Mouse (Mus musculus) heart, postnatal 0 days (tissue): ENCODE results near the gene Ugt1a8. TPM values are rescaled to one million over a fixed set of nuclear protein-coding genes. Genes with fewer than 3 reads are reported as not detected.

Source experiments
- ATAC-seq: fragments of 200-750 bp; cut with Nextera tagmentation; 2 replicates; pipeline ENCODE4 v1.8.0; 2017; ENCODE audit warnings: low read depth, moderate number of reproducible peaks, moderate library complexity; ENCODE audit not compliant: insufficient read depth
- DNase-seq: peaks from one replicate; pipeline ENCODE4 v3.0.0-alpha.2; 2016; ENCODE audit warnings: low spot score
- H3K27ac ChIP-seq: fragments of 300-500 bp; sonication (generic); 2 replicates; pipeline ENCODE4 v1.5.1; 2014; ENCODE audit warnings: low read depth, mild to moderate bottlenecking
- H3K27me3 ChIP-seq: fragments of 300-500 bp; sonication (generic); 2 replicates; pipeline ENCODE4 v1.6.1; 2014; ENCODE audit warnings: low read length, mixed read lengths; ENCODE audit not compliant: control insufficient read depth, insufficient read depth
- H3K36me3 ChIP-seq: fragments of 300-500 bp; sonication (generic); replicated peaks from 2 replicates; pipeline ENCODE4 v1.6.1; 2014; ENCODE audit warnings: low read length, mixed read lengths; ENCODE audit not compliant: control insufficient read depth, insufficient read depth
- H3K4me1 ChIP-seq: fragments of 300-500 bp; sonication (generic); 2 replicates; pipeline ENCODE4 v1.6.1; 2014; ENCODE audit warnings: antibody characterized with exemption; ENCODE audit not compliant: control insufficient read depth, insufficient read depth
- H3K4me2 ChIP-seq: fragments of 300-500 bp; sonication (generic); 2 replicates; pipeline ENCODE4 v1.6.1; 2014; ENCODE audit warnings: low read depth, mild to moderate bottlenecking, low read length, moderate library complexity
- H3K4me3 ChIP-seq: fragments of 300-500 bp; sonication (generic); 2 replicates; pipeline ENCODE4 v1.5.1; 2014; ENCODE audit warnings: low read depth, low read length
- H3K9ac ChIP-seq: fragments of 300-500 bp; sonication (generic); replicated peaks from 2 replicates; pipeline ENCODE4 v1.6.1; 2014; ENCODE audit warnings: low read depth, low read length, mixed read lengths
- H3K9me3 ChIP-seq: fragments of 300-500 bp; sonication (generic); replicated peaks from 2 replicates; pipeline ENCODE4 v1.6.1; 2016; ENCODE audit warnings: low read length; ENCODE audit not compliant: control insufficient read depth
- CTCF ChIP-seq: IDR thresholded peaks from 2 replicates; pipeline ENCODE4 v1.5.1; 2016; ENCODE audit warnings: antibody characterized with exemption, control low read depth, low read depth
- EP300 ChIP-seq: IDR thresholded peaks from 2 replicates; pipeline ENCODE4 v1.6.1; 2016; ENCODE audit warnings: antibody characterized with exemption, low read depth
- WGBS: fragments of 180-500 bp; shearing (Covaris S2); extraction: QIAGEN DNeasy Blood & Tissue Kit; methylation state at CpG from one replicate; pipeline ENCODE4 v1.1.7; 2014; 5-methylcytosine and 5-hydroxymethylcytosine counted together
- polyA plus RNA-seq: library from polyadenylated mRNA; unstranded; fragments of >200 nt; fragmentation: Nextera tagmentation; extraction: Ambion mirVana; gene quantifications from 2 replicates; pipeline ENCODE4 v1.2.1, GENCODE M21; 2015
- total RNA-seq: library from RNA; depleted of rRNA; stranded (reverse); fragments of >200 nt; gene quantifications from 2 replicates; pipeline ENCODE4 v1.2.3, GENCODE M21; 2014; ENCODE audit warnings: low replicate concordance

Ugt1a8 gene
- total and polyA plus RNA-seq, 2 experiments from 2014 or later = not detected

DNA sequence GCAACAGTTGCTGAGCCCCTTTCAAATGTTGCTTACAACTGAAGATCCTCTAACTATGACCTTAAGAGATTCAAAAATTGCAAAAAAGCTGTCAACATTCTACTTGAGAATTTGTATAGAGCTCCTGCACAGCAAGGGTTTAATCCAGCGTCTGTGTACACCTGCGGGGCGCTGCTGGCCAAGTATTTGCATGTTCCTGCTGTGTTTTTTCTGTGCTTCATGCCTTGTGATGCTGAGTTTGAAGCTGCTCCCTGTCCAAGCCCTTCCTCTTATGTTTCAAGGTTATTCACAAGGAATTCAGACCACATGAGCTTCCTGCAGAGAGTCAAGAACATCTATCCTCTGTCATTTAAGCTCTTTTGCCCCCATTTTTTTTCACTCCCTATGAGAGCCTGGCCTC, 104.5 kb downstream of the Ugt1a8 start:
- TF ChIP-seq CTCF (no peak), EP300 (no peak)
- no peak overlapping the region for H3K4me2 ChIP-seq
- DNase-seq = no peak
- H3K9ac ChIP-seq = no peak overlapping the region
- H3K27me3 ChIP-seq = no peaks in the 10 kb centered on the region
- WGBS = 65% methylated on average over 3 of the region's 3 CpGs
- H3K4me3 ChIP-seq = no peak overlapping the region
- H3K4me1 ChIP-seq = no peaks in the 10 kb centered on the region
- H3K9me3 ChIP-seq = no peaks in the 10 kb centered on the region
- H3K27ac ChIP-seq = no peak overlapping the region
- no peak for ATAC-seq
- no peaks in the 10 kb centered on the region for H3K36me3 ChIP-seq

DNA sequence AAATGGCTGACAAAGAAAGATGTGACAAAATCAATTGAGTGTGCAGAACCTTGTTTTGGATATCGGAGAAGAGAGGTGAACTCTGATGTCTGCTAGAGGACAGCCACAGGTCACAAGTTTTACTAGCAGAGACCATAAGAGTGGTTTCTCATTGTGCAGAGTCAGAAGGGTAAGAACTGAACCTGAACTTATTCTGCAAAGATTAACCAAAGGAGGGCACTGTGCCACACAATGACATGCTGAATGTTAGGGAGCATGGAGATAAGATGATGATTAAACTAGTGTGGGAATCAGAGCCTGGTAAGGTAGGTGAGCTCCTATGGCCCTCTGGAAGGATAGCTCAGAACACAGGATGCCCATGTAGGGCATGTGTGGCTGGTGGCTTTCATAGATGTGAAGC, 108.1 kb downstream of the Ugt1a8 start:
- DNase-seq (no peak), ATAC-seq (no peak)
- no peak overlapping the region for H3K4me3 ChIP-seq
- 83% methylated on average over 1 of the region's 1 CpGs for WGBS
- H3K36me3 ChIP-seq = no peaks in the 10 kb centered on the region
- H3K9ac ChIP-seq = no peak overlapping the region
- H3K27ac ChIP-seq = no peak overlapping the region
- no peaks in the 10 kb centered on the region for H3K9me3 ChIP-seq
- no peak overlapping the region for H3K4me2 ChIP-seq
- no peaks in the 10 kb centered on the region for H3K27me3 ChIP-seq
- no peaks in the 10 kb centered on the region for H3K4me1 ChIP-seq
- no peak for TF ChIP-seq CTCF
- no peak for TF ChIP-seq EP300

DNA sequence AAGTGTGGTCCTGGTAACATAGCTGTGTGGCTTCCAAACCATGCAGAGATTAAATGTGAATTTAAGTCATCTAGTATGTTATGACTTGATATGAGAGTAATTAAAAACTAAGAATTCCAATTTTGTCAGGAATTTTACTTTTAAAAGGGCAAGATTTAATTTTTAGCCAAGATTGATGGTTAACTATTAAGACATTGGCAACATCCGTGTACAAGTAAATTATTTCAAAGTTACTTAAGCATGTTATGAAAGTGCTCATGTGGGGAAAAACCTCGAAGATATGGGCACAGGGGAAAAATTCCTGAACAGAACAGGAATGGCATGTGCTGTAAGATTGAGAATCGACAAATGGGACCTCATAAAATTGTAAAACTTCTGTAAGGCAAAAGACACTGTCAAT, 109.8 kb downstream of the Ugt1a8 start:
- H3K36me3 ChIP-seq = no peaks in the 10 kb centered on the region
- 68% methylated on average over 3 of the region's 3 CpGs for WGBS

DNA sequence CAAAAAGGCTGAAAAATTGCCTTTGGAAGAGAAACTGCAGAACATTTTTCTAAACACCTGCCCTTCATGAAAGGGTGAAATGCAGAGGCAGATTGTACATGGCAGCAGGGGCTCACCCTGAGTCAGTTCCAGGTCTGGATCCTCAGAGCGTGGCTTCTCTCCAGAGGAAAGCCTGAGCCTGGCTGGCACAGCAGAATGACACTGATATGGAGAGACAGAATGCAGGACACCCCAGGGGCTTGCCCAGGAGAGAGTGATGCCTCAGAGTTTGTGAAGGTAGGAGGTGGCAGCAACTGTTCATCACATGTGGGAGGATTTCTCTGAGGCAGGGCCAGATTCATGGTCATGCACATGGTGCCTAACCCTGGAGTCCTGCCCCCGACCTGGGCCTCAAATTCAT, 112.4 kb downstream of the Ugt1a8 start:
- DNase-seq = no peak
- TF ChIP-seq EP300 (no peak), CTCF (no peak)
- ATAC-seq = no peak
- no peak overlapping the region for H3K27ac ChIP-seq
- WGBS = 46% methylated on average over 2 of the region's 2 CpGs
- H3K9ac ChIP-seq = no peak overlapping the region
- no peaks in the 10 kb centered on the region for H3K4me1 ChIP-seq
- H3K36me3 ChIP-seq = no peaks in the 10 kb centered on the region
- H3K4me2 ChIP-seq = no peak overlapping the region
- no peak overlapping the region for H3K4me3 ChIP-seq
- H3K9me3 ChIP-seq = no peaks in the 10 kb centered on the region; the same call in 1 of the 2 replicates
- H3K27me3 ChIP-seq = no peaks in the 10 kb centered on the region

More for the DNA sequence above, 109.8 kb downstream of the Ugt1a8 start:
- no peaks in the 10 kb centered on the region for H3K27me3 ChIP-seq
- no peak overlapping the region for H3K4me2 ChIP-seq
- H3K27ac ChIP-seq = no peak overlapping the region
- DNase-seq (no peak), ATAC-seq (no peak)
- no peak for TF ChIP-seq CTCF
- TF ChIP-seq EP300 = no peak
- no peak overlapping the region for H3K4me3 ChIP-seq
- H3K4me1 ChIP-seq = no peaks in the 10 kb centered on the region
- H3K9me3 ChIP-seq = no peaks in the 10 kb centered on the region
- H3K9ac ChIP-seq = no peak overlapping the region

DNA sequence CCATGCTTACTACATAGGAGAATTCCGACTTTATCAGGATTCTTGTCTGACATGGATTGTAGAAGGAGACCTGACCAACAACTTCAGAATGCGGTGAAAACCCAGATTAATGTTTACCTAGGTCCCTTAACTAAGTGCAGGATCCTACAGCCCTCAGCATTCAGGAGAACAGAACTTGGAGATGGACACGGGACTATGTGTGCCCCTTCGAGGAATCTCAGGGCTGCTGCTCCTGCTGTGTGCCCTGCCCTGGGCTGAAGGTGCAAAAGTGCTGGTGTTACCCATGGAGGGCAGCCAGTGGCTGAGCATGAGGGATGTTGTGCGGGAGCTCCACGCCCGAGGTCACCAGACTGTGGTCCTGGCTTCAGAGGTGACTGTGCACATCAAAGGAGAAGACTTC, 112.8 kb downstream of the Ugt1a8 start, which contains the start of gene Ugt1a2:
Ugt1a2 (plus strand) TSS at position 146 of the 400 bp plus-strand sequence.
- H3K27me3 ChIP-seq = no peaks in the 10 kb centered on the region
- no peak within 1 kb of the TSS for H3K27ac ChIP-seq
- no peak for TF ChIP-seq CTCF
- no peak for TF ChIP-seq EP300
- H3K36me3 ChIP-seq = no peaks in the 10 kb centered on the region
- H3K4me3 ChIP-seq = no peak within 1 kb of the TSS
- H3K4me2 ChIP-seq = no peak within 1 kb of the TSS
- no peak for DNase-seq
- 0 out of 2 replicates have a peak, but pooled peaks cover 4% of the 10 kb centered on the region for H3K4me1 ChIP-seq
- no peaks in the 10 kb centered on the region; the same call in 1 of the 2 replicates for H3K9me3 ChIP-seq
- 69% methylated on average over 7 of the region's 7 CpGs for WGBS
- no peak for ATAC-seq
- no peak within 1 kb of the TSS for H3K9ac ChIP-seq

DNA sequence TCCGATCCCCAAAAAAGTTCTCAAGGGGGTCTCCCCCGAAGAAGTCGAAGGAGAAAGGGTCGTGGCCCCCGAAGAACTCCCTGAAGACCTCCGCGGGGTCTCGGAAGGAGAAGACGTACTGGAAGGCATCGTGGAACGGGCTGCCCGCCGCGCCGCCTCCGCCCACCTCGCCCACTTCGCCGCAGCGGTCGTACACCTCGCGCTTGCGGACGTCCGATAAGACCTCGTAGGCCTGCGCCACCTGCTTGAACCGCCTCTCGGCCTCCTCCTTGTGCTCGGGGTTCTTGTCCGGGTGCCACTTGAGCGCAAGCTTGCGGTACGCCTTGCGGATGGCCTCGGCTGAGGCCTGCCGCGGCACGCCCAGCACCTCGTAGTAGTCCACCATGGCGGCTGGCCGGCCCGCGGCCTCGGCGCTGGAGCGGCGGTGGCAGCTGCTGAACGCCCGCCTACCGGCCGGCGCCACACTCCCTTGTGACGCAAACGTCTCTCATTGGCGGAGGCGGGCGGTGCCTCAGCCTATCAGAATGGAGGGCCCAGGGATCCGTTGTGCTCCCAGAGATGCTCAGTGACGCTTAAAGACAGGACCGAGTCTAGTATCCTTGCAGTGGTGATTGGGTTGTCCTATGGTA, 117.8 kb downstream of the Ugt1a8 start, which contains the start of gene Dnajb3:
Dnajb3 (minus strand) TSS at position 489 of the 629 bp plus-strand sequence.
- DNase-seq = no peak
- Histone ChIP-seq H3K36me3 (no peaks in the 10 kb centered on the region), H3K27ac (no peak within 1 kb of the TSS), H3K9ac (peak within 1 kb of the TSS; percentile 50), H3K4me2 (peak within 1 kb of the TSS; percentile 72), H3K4me3 (peak within 1 kb of the TSS; percentile 46), H3K4me1 (0 out of 2 replicates have a peak, but pooled peaks cover 4% of the 10 kb centered on the region), H3K27me3 (no peaks in the 10 kb centered on the region), H3K9me3 (no peaks in the 10 kb centered on the region; the same call in 1 of the 2 replicates)
- WGBS = 8% methylated on average over 52 of the region's 62 CpGs
- TF ChIP-seq CTCF = no peak
- no peak for TF ChIP-seq EP300
- ATAC-seq = peak; percentile 97
